Mouse (Mus musculus) E14TG2a.4 (cell line): ENCODE measurements around the gene Rinl.

Source experiments
- CTCF ChIP-seq: conservative IDR thresholded peaks from 2 replicates; pipeline ENCODE4 v1.5.1; 2014; ENCODE audit warnings: low read length
- POU5F1 ChIP-seq: IDR thresholded peaks from 2 replicates; pipeline ENCODE4 v1.6.1; 2014; ENCODE audit warnings: low read length, borderline replicate concordance

GRCm38 (mm10) chr7:28780857-28781256 is 7.9 kb upstream of the Rinl start:
- TF ChIP-seq CTCF (no peak), POU5F1 (no peak)
